Mouse (Mus musculus) thymus, postnatal 4 days (tissue): ENCODE measurements around the gene Rpl12.
A peak's percentile ranks its signal among the peaks of the same experiment; 100 is the strongest.

Experiments used
- DNase-seq: peaks from one replicate; pipeline ENCODE4 v3.0.0; 2021

The Rpl12 gene

DNA sequence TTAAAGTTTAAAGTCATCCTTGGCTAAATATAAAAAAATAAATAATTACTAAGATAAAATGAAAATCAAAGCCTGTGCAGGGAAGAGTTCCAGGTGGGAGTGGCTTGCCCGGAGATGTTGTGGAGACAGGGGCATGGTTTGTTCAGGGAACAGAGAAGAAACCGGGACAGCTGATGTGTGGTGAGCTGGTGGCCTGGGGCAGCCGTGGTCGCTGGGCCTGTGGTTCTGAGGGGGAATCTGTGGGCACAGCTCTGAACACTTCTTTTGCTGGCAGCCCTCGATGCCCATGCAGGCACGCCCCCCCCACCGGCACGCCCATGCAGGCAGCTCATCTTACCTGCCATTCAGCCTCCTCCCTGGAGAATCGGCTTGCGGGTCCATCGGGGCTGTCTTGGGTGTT lies 13.9 kb upstream of the Rpl12 start:
- no peak for DNase-seq

DNA sequence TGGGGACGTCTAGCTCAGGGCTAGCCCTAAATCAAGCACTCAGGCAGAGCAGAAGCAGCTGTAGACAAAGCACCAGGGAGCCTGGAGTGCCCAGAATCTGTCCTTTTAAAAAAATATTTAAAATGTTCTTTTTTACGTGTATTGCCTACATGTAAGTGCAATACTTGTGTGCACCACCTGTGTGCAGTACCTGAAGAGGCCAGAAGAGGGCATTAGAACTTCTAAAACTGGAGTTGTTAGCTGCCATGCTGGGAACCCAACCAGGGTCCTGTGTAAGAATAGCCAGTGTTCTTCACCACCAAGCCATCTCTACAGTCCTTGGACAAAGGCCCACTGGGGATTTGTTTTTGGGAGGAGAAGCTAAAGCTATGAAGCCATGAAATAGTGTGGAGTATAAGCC lies 6.8 kb upstream of the Rpl12 start:
- no peak for DNase-seq

DNA sequence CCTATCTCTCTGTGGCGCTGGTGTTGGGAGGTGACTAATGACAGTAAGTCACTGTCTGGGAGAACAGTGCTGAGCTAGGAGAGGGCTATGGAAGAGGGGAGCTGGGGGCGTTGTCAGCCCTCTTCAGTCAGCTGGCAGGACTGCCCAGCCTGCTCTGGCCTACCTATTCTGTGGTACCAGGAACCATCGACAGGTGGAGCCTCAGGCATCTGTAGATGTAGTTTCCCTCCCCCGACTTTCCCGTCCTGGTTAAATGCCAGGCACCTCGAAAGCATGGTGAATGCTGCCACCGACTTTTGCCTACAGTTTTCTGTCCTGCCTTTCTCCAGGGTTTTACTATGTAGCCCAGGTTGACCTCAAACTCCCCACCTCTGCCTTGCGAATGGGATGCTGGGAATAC lies 4.0 kb upstream of the Rpl12 start:
- peak; percentile 35 for DNase-seq

DNA sequence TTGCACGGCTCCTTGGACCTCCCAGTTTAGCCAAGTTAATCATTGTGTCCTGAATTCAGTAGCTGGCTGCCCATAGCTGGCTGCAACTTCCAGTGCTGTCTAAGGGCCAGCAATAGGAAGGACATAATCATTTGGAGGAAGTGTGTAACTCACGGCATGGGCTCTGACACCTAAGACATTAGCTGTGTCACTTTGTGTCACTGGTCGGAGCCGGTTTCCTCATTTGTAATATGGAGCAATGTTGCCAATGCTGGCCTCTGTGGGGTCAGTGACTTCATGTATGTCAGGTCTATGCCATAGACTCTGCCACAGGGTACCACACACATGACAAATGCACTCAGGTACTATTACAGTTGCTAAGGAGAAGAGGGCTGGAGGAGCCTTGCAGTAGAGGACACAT lies 1.1 kb upstream of the Rpl12 start:
- no peak for DNase-seq

DNA sequence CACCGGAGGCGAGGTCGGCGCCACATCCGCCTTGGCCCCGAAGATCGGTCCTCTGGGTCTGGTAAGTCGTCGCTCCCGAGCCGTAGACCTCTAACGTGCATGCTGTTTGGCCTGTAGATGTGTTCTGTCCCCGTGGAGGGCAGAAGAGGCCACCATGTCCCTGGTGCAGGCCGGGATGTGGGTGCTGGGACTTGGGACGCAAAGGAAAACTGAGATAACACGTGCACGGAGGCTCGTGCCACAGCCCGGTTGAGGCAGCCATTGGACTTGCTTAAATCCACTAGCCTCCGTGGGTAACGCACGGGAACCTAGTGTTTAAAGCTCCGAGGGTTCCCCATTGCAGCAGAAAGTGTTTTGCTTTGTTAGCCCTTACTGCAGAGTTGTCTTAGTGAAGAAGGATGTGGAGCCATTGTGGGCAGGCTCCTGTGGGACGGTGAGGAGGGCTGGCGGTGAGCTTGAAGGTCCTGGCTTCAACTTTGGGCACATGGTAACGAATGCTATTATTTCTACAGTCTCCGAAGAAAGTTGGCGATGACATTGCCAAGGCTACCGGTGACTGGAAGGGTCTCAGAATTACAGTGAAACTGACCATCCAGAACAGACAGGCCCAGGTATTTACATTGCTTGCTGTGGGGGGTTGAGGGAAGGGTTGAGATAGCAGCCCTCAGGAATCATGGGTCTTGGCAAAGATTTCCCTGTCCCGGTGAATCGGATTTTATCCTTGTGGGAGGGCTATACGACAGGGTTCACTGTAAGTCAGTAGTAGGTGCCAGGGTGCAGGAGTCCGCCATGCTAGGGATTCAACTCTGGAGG lies 909 bp downstream of the Rpl12 start:
- no peak for DNase-seq

DNA sequence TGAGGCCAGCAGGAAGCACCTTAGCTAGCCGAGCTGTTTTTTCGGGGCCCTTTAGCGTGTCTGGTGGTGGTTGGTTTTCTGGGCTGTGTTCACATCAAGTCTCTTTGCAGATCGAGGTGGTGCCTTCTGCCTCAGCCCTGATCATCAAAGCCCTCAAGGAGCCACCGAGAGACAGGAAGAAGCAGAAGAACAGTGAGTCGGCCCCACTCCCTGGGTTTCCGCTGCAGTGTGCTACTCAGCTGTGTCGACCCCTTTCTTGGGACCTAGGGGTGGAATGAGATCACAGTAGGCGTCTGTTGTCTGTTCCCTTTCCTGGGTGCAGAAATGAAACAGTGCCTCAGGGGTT lies 1.5 kb downstream of the Rpl12 start:
- DNase-seq: peak; percentile 73

DNA sequence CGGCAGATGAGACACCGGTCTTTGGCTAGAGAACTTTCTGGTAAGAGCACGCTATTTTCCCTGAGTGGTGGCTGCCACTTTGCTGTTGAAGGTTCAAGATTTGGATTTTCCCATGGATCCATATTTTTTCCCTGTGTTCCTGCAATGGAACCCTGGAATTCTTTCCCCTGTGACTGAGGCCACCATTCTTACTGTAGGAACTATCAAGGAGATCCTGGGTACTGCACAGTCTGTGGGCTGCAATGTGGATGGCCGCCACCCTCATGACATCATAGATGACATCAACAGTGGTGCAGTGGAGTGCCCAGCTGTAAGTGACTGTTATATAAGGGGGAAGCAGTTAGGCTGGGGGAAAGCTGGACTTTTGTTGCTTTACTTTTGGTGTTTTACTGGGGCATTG lies 2.2 kb downstream of the Rpl12 start:
- DNase-seq: no peak

DNA sequence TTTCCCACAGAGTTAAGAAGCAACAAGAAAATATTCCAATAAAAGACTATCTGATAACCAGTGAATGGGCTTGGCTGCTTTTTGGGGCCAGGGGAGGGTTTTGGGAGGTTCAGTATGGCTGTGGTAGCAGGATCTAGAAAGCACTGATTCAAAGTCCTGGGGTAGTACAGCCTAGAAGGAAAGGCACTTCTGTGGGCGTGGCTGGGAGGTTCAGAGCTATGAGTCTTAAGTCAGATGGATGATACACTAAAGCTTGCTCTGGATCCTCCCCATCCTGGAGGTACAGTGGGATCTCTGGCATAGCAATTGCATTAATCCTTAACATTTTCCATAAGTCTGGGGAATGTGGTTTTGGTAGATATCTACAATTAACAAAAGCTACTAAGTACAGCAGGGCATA lies 2.6 kb downstream of the Rpl12 start:
- no peak for DNase-seq

DNA sequence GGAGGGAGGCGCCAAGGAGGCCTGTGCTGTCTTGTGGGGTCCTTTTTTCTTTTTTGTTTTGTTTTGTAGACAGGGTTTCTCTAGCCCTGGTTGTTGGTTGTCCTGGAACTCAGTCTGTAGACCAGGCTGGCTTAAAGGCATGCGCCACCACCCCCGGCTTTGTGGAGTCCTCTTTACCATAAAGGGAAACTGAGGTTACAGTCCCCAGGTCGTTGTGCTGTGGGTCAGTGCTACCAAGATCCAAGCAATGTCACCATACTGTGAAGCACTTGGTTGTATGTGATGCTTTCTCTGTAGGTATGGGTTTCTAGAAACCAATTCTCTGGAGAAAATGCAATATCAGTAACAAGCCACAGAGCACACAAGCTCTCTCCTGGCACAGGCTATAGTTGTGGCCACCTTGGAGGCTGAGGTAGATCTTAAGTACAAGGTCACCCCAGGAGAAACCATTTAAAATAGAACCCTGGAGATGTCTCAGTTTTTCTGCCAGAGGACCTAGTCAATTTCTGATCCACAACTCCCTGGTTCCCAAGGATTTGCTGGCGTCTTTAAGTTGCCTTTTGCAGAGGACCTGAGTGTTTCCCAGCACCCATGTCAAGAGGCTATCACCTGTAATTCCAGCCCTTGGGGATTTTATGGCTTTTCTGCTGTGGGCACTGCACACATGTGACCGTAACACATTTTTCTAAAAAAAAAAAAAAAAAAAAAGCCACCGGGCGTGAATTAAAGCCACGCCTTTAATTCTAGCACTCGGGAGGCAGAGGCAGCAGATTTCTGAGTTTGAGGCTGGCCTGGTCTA lies 3.5 kb downstream of the Rpl12 start:
- DNase-seq: no peak

DNA sequence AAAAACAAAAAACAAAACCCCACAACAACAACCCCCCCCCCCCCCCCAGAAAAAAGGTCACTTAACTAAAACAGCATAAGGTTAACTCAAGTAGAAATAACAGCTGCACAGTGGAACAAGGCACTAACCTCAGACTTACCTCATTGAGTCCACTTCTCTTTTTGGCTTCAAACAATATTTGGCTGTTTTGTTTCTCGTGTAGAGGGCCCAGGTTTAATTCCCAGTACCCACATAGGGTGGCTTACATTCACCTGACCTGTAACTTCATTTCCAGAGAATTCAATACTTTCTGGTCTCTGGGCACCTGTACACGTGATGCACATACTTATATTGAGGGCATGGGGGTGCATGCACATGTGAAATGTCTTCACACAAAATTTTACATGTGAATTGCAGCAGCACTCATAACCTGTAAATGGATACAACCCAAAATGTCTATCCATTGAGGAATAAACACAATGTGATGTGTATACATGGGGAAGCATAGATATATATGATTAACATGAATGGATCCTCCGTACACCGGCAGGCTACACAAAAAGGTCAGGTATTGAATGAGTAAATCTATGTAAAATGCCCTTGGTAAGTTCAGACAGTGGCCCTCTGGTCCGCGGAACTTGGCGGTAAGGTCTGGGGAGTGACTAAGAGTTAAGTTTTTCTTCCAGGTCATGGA lies 4.3 kb downstream of the Rpl12 start:
- DNase-seq: no peak

DNA sequence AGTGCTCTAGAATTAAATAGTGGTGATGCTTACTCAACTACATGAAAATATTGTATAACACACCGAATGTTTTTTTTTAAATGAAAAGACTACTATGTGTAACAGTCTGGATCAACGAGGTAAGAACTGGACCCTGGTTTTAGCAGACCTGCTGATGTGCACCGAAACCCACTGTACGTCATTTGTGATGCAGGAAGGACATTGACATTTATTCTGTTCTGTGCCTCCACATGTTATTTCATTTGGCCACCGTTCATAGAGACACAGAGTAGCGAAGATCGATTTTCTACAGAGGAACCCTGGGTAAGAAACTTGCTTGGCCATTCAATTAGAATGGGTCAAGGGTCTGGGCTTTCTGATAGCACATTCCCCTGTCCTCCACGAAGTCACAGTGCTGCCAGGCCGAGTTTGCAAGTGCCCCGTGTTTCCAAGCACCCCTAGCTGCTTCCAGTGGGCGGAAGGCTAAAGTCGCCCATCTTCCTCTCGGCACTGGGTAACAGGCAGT lies 4.9 kb downstream of the Rpl12 start:
- DNase-seq: no peak

DNA sequence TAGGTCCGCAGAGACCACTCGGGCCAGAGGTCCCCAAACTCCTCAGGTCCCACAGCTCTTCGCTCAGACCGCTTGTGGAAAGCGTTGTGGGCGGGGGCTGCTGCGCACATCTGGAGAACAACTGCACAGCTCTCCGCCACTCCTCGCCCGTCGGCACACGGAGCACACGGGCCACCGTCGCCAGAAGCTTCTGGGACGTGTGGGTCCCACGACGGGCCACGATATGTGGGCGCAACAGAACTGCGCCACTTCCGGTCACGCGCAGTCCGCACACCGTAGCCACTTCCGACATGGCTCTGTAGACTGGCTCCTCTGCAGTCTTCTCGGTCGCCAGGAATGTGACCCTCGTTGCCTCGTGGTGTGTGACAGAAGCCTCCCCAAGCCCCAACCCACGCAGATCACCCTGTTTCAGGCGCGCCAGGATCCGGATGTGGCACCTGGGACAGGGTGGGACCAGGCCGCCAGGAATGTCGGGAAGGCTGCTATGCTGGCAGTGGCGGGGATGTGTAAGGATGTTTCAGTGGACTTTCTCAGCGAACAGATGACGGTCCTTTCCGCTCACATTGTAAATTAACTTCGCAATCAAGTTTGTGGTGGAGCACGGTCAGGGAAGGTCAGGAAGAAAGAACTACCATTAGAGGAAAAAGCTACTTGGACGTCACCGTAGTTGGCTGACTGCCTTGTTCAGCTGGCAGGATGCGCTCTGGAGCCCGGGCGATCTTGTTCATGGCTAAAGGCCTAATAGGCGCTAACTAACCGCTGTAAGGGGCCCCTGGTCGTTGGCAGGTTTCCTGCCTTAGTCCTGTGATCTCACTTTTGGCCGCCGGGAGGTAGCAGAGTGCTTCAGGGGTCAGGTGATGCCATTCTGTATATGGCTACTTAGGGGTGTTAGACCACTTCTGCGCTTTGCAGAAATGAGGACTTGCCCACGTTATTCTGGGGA lies 5.6 kb downstream of the Rpl12 start:
- DNase-seq: peak; percentile 86

DNA sequence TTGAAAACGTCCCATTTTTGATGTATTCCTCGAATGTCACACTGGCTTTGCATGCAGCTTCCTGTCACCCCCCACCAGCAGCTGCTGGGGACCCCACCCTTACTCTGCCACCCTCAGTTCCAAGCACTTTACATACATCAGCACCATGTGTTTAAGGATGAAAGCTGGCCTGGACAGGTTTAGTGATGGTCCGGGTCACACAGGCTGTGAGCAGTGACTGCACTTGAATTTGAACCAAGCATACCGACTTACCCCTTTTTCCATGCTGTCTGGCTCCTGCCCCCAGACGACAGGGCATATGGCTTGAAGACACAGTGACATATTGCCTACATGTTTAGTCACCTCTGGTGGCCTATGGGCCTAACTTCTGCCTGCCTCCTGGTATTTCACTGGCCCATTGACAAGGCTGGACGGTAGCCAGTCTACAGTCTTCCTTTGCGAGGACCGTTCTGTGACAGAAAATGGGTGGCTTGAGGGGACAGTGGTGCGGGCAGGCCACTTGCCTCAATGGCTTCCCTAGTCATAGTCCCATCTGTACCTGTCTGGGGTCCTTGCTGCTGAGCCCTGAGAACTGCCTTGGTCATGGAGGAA lies 6.8 kb downstream of the Rpl12 start:
- no peak for DNase-seq

DNA sequence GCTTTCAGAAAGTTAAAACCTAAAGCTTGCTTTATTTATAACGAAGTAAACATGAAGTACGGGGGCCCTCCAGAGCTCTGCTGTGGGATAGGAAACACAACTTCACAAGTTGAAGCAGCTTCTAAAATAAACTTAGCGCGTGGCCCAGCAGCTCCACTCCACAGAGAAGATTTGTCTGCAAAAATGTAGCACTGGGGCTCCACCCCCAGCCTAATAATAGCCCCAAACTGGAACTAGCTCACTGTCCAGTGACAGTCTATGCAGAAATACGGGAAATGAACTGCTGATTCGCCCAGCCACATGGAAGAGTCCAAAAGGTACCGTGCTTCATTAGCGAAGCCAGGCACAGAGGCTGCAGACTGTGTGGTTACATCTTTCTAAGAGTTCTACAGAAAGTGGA lies 8.0 kb downstream of the Rpl12 start:
- DNase-seq: no peak

DNA sequence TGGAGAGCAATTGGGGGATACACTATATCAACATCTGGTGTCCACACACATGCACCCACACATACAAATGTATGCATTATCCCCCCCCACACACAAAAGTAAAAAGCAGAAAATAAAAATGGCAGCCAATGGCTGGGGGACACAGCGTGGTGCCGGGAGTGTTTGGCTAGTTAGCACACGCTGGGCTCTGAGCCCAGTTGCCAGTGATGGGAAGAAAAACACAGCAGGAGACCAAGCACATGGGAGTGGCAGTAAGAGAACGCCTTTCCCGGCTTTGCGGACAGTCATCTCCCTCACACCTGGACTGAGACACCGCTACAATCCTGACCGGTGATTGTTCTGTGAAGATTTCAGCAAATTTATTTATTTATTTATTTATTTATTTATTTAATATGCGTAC lies 9.9 kb downstream of the Rpl12 start:
- no peak for DNase-seq

DNA sequence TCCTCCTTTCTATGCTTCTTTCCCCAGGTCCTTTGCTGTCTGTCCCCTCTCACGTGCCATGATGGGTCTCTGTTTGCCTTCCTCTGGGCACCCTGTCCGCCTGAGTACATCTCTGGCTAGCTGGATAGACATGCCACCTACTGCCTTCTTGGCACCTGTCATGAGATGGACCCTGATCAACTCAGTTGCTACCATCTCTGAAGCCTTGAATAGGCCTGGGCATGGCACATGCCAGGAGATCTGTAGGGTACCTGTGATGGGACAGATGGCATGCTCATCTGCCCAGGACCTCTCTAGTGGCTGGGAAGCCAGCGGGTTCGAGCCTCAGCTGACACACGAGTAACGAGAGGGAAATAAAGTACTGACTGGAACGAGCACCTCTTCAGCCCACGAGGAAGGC lies 12.9 kb downstream of the Rpl12 start:
- no peak for DNase-seq

DNA sequence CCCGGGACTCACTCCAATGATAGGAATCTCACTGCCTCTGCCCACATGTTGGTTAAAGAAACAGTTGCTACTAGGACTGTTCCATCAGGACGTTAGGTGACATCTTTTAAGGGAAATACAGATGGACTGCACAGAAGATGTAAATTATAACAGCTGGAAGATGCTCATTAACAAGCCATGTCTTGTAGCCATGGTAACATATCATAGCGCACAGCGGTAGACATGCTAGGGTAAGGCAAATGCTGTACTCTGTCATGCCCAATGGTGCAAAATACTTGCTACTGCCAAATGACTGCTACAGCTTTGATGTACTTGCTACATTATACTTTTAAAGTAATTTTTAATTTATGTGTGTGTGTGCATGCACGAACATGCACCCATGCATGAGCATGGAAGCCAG lies 15.8 kb downstream of the Rpl12 start:
- DNase-seq: no peak

DNA sequence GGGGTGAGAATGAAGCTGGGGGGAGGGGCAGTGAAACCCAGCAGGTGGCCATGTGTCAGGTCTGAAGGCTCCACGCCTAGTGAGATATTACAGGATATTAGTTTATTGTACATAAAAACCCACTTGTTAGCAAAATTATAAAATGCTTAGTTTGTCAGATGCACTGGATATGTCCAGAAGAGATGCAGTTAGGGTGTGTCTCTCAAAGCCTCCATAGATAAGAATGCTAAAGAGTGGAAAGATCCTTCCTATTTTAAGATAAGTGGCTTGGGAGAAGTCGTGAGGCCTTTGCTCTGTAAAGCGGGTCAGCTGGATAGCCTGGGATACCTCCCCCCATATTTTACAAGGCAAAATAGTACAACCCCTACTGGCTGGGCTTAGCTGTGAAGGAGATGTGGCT lies 17.3 kb downstream of the Rpl12 start:
- DNase-seq: no peak

DNA sequence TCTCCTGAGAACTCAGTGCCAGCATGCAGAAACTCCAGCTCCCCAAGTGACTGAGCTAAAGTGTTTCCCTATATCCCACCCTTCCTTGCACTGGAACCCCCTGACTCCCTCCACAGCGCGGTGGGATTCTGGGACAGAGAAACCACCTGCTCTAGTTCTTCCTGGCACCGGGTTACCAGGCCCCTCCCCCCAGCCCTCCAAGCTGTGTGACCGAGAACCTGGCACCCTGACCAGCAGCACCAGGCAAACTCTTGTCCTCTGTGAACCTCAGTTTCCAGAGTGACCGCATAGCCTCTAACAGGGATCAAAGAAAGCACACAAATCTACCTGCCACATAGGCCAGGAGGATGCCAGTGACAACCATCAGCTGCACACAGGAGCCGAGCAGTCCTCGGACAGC lies 18.3 kb downstream of the Rpl12 start:
- no peak for DNase-seq

DNA sequence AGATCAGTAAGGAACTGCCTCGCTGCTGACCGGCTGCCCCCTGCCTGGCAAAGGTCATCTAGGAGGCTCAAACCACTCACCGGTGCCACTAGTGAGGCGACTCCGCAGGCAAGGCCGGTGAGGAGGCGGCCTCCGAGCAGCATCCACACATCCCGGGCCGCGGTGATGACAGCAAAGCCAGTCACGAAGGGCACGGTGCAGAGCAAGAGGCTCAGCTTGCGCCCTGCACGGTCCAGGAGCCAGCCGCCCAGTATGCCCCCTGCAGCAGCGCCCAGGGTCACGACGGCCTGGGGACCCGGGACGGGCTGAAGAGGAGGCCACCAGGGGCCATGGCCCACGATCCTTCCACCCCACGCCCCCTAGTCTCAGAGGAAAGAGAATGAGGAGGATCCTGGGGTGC lies 19.9 kb downstream of the Rpl12 start:
- DNase-seq: peak; percentile 55

DNA sequence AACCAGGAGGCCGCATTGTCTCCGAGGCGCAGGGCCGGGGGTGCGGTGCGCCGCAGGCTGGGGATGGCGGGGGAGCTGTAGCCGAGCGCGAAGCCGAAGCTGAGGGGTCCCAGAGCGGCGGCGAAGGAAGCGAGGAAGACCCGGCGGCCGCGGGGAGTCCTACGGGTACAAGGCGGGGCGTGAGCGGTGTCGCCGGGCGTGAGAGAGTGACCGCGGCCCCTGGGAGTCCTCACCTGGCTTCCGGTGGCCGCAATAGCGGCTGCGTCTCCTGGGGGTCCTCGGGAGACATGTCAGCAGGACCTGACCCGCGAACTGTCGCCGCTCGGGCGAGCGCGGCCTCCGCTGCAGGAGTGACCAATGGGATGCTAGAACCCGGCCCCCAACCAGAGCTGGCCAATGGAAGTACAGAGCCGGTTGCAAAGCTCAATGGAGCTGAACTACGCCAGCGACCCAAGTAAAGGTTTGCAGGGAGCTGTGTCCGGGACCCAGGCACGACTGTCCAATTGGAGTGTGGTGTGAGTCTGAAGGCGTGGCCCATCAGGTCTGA lies 20.4 kb downstream of the Rpl12 start, which contains the start of gene Slc2a8:
Gene Slc2a8 (minus strand): TSS at position 359 of the 547 bp plus-strand sequence.
- DNase-seq: peak; percentile 77

DNA sequence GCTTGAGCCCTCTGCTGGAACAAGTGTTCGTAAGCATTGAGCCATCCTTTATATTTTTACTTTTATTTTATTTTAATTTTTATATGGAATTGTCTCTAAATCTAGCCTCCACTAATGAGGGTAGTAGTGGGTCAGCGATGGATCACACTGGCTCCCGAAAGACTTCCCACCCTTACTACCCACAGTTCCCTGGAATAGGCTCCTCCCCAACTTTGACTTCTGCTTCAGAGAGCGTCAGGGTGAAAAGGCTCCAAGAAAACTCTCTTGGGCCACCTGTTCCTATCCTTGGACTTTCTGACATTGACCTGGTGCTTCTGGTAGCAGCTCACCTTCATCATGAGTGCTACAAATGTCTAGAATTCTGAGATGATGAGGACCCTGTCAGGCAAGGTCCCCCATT lies 21.3 kb downstream of the Rpl12 start:
- DNase-seq: no peak
